In the genomic region with DNA sequence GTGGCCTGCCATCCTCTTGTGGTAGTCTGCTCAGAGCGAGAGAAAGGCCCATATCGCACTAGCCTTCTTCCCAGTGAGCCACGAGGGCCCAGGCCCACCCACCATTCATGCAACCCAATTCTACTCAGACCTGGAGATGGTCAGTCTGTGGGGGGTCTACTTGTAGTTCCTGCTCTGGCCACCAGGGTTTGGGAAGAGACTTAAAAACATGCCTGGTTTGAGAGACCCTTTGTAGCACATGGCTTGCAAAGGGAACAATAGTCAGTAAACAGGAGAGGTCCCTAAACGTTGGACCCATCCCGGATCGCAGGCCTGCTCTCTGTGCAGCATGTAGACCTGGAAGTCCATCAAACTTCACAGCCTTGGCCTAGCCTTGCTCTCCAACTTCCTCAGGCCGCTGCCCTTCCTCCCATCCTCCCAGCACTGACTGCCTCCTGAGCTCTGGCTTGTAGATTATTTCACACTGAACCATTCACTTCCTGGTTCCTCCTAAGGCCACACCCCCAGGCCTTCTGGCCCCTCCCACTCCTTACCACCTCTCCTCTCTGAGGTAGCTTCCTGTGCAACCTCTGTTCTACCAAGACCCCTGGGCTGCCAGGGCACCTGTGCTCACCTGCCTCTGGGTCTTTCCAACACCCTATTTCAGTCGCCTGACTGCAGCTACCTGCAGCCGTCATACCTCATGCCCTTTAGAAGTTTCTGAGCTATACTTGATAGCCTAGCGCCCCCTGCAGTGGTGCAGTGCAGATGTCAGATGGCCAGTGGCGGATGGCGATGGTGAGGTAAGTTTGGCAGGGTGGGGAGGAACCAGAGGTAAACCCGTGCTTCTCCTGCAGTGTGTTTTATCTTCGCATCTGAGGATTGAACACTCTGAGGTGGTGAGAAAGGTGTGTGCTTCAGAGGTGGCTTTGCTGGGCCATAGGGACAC, we compare ENCODE assay signal across 10 mouse cellular contexts. TPM values are rescaled to one million over a fixed set of nuclear protein-coding genes. Genes with fewer than 3 reads are reported as not detected.
DNase-seq lines count a peak whose midpoint lies in the region; ATAC-seq lines count a peak whose summit lies in the region.
"Had no signal": no experiment of that assay in that cellular context is flagged by ENCODE, and none has a peak within 500 bp of the region (broad histone marks: within the 10 kb centered on the region; RNA-seq: fewer than 3 reads in every experiment).

No protein-coding gene starts in this region.

- H3K27me3 ChIP-seq in midbrain, embryonic 10.5 days (ENCODE audit: low read depth, poor library complexity, severe bottlenecking), result peaks cover 13% of the 10 kb centered on the region
- no peaks in the 10 kb centered on the region for H3K27me3 ChIP-seq in midbrain, embryonic 15.5 days (replicated peaks)
- H3K27me3 ChIP-seq in hindbrain, embryonic 13.5 days, result no peaks in the 10 kb centered on the region

- no peaks in the 10 kb centered on the region for H3K9me3 ChIP-seq in midbrain, embryonic 10.5 days (replicated peaks)
- H3K9me3 ChIP-seq in midbrain, embryonic 15.5 days, result no peaks in the 10 kb centered on the region
- no peaks in the 10 kb centered on the region for H3K9me3 ChIP-seq in hindbrain, embryonic 13.5 days
- H3K9me3 ChIP-seq: megakaryocyte, embryonic 14.5 days had no signal

- H3K4me1 ChIP-seq in midbrain, embryonic 10.5 days, result peaks cover 71% of the 10 kb centered on the region
- H3K4me1 ChIP-seq in midbrain, embryonic 15.5 days, result peaks cover 28% of the 10 kb centered on the region
- H3K4me1 ChIP-seq in hindbrain, embryonic 13.5 days (replicated peaks), result peaks cover 57% of the 10 kb centered on the region

- no peak for ATAC-seq in midbrain, embryonic 15.5 days (replicated peaks)
- ATAC-seq in hindbrain, embryonic 13.5 days (ENCODE audit: low FRiP score), result no peak

- peak overlapping the region; percentile 82 for H3K27ac ChIP-seq in midbrain, embryonic 10.5 days (replicated peaks)
- no peak overlapping the region for H3K27ac ChIP-seq in midbrain, embryonic 15.5 days
- peak overlapping the region; percentile 83 for H3K27ac ChIP-seq in hindbrain, embryonic 13.5 days

- no peak overlapping the region for H3K4me2 ChIP-seq in midbrain, embryonic 15.5 days
- H3K4me2 ChIP-seq in hindbrain, embryonic 13.5 days, result no peak overlapping the region

- H3K4me3 ChIP-seq in midbrain, embryonic 10.5 days, result no peak overlapping the region
- H3K4me3 ChIP-seq in midbrain, embryonic 15.5 days, result no peak overlapping the region
- H3K4me3 ChIP-seq in hindbrain, embryonic 13.5 days, result no peak overlapping the region
- H3K4me3 ChIP-seq: megakaryocyte, embryonic 14.5 days had no signal

- intact Hi-C loops in left cerebral cortex, postnatal 10 days (cut with DNase I), result no loop called here

- WGBS in midbrain, embryonic 10.5 days, result 83% methylated on average over 14 of the region's 14 CpGs
- WGBS in midbrain, embryonic 15.5 days, result 81% methylated on average over 14 of the region's 14 CpGs
- 83% methylated on average over 14 of the region's 14 CpGs for whole genome bisulfite sequencing in hindbrain, embryonic 13.5 days

- H3K9ac ChIP-seq in midbrain, embryonic 15.5 days, result no peak overlapping the region
- H3K9ac ChIP-seq in hindbrain, embryonic 13.5 days, result no peak overlapping the region

- no peak for DNase-seq in midbrain, embryonic 10.5 days (ENCODE audit: low spot score)
- peak; percentile 73 for DNase-seq in MEL-GATA-1-ER (ENCODE audit: extremely low read depth, low read depth)
- DNase-seq in thymus, postnatal 14 days, result peak; percentile 34
- DNase-seq in left cerebral cortex, postnatal 10 days (ENCODE audit: extremely low spot score in 1 of 2, low spot score in 2 of 2), result no peak
- DNase-seq in cerebellum, adult 8-10 months, result no peak

- H3K36me3 ChIP-seq in midbrain, embryonic 10.5 days, result no peaks in the 10 kb centered on the region
- H3K36me3 ChIP-seq in midbrain, embryonic 15.5 days (replicated peaks), result no peaks in the 10 kb centered on the region
- no peaks in the 10 kb centered on the region for H3K36me3 ChIP-seq in hindbrain, embryonic 13.5 days

RNA-seq across cellular contexts. Expression of a gene that starts 14.0 kb away (rescaled TPM):
- polyA plus RNA-seq in midbrain, embryonic 10.5 days (2016; fragmentation: Nextera tagmentation; extraction: Ambion mirVana), result 4.7 and 6.0 TPM in 2 replicates
- polyA plus RNA-seq in midbrain, embryonic 15.5 days (2015; fragmentation: Nextera tagmentation; extraction: Ambion mirVana), result 0.23 TPM in 2 replicates
- 1.3 and 1.7 TPM in 2 replicates for polyA plus RNA-seq in hindbrain, embryonic 13.5 days (2015; fragmentation: Nextera tagmentation; extraction: Ambion mirVana)
- not detected for total RNA-seq in left cerebral cortex, postnatal 10 days (2021)
- polyA plus RNA-seq: heart, embryonic 14.5 days; small intestine, adult 2 months had no signal

Comparison
In these comparisons a context has a peak if more than half of its experiments do, and no peak if none do; other contexts are left out.
1. DNase-seq: peak in MEL-GATA-1-ER (single experiment) and thymus, postnatal 14 days (single experiment); none in midbrain, embryonic 10.5 days (single experiment), left cerebral cortex, postnatal 10 days (0 of 2) and cerebellum, adult 8-10 months (single experiment).